Comparison of ENCODE assay signal across 21 mouse cellular contexts in genomic region chr16:23266293-23266692, GRCm38 (mm10). TPM values are rescaled to one million over a fixed set of nuclear protein-coding genes. Genes with fewer than 3 reads are reported as not detected.
DNase-seq lines count a peak whose midpoint lies in the region; ATAC-seq lines count a peak whose summit lies in the region.
"Had no signal": no experiment of that assay in that cellular context is flagged by ENCODE, and none has a peak within 500 bp of the region (broad histone marks: within the 10 kb centered on the region; RNA-seq: fewer than 3 reads in every experiment).

No protein-coding gene starts in this region.

- H3K4me3 ChIP-seq in forebrain, embryonic 12.5 days (replicated peaks), result no peak overlapping the region
- H3K4me3 ChIP-seq: heart, embryonic 13.5 days; hindbrain, embryonic 12.5 days; kidney, embryonic 15.5 days; limb, embryonic 15.5 days; midbrain, embryonic 10.5 days had no signal

- H3K4me2 ChIP-seq in forebrain, embryonic 12.5 days, result no peak overlapping the region
- H3K4me2 ChIP-seq: heart, embryonic 13.5 days; hindbrain, embryonic 12.5 days; kidney, embryonic 15.5 days; limb, embryonic 15.5 days had no signal

- DNase-seq in heart, adult 11 months, result peak; percentile 91
- no peak for DNase-seq in heart, adult 18-20 months
- peak; percentile 37 for DNase-seq in ovary, adult 18-20 months (ENCODE audit: low spot score)
- DNase-seq in ovary, postnatal 10 days (ENCODE audit: low spot score), result no peak
- peak; percentile 40 to 67 for DNase-seq in lung, postnatal 4 days
- no peak for DNase-seq in frontal cortex, postnatal 36 days (ENCODE audit: low spot score in 2 of 2)
- DNase-seq: cerebellum, adult 11-12 months; heart, postnatal 14 days; layer of hippocampus, adult 9-11 months had no signal

- WGBS in forebrain, embryonic 12.5 days, result 97% methylated on average over 11 of the region's 11 CpGs

- H3K36me3 ChIP-seq in forebrain, embryonic 12.5 days (replicated peaks), result peaks cover 8% of the 10 kb centered on the region
- H3K36me3 ChIP-seq: G1E had no signal

- peaks cover 40% of the 10 kb centered on the region for H3K4me1 ChIP-seq in forebrain, embryonic 12.5 days

- H3K9ac ChIP-seq in forebrain, embryonic 12.5 days, result no peak overlapping the region
- H3K9ac ChIP-seq: heart, embryonic 13.5 days; hindbrain, embryonic 12.5 days; kidney, embryonic 15.5 days; limb, embryonic 15.5 days; liver, embryonic 14.5 days had no signal

- H3K9me3 ChIP-seq in forebrain, embryonic 12.5 days, result no peaks in the 10 kb centered on the region
- H3K9me3 ChIP-seq: heart, embryonic 13.5 days; kidney, embryonic 15.5 days; limb, embryonic 15.5 days had no signal

- H3K27ac ChIP-seq in forebrain, embryonic 12.5 days, result no peak overlapping the region
- H3K27ac ChIP-seq: heart, embryonic 13.5 days; hindbrain, embryonic 12.5 days; kidney, embryonic 15.5 days; limb, embryonic 15.5 days; liver, embryonic 14.5 days; macrophage; midbrain, embryonic 10.5 days had no signal

- peaks cover 22% of the 10 kb centered on the region for H3K27me3 ChIP-seq in forebrain, embryonic 12.5 days
- H3K27me3 ChIP-seq: hindbrain, embryonic 12.5 days; kidney, embryonic 15.5 days; limb, embryonic 15.5 days; Patski had no signal

- no peak for ATAC-seq in forebrain, embryonic 12.5 days (ENCODE audit: low FRiP score)
- ATAC-seq: forebrain, embryonic 14.5 days; intestine, postnatal 0 days; Patski had no signal

RNA-seq across cellular contexts. Expression of gene St6gal1, which starts 41.8 kb away (rescaled TPM):
- 1 to 10 TPM; 7.2 to 9.7 TPM for total RNA-seq in heart, adult 18-20 months (2021)
- polyA plus RNA-seq in forebrain, embryonic 12.5 days (2016; fragmentation: Nextera tagmentation; extraction: Ambion mirVana), result 34.6 and 36.2 TPM in 2 replicates

Comparison
In these comparisons a context has a peak if more than half of its experiments do, and no peak if none do; other contexts are left out.
1. DNase-seq: peak in heart, adult 11 months (single experiment), ovary, adult 18-20 months (single experiment) and lung, postnatal 4 days (2 of 2); none in heart, adult 18-20 months (0 of 2), ovary, postnatal 10 days (single experiment) and frontal cortex, postnatal 36 days (0 of 2).